27 mouse cellular contexts compared by ENCODE assay signal in genomic region chr17:81546525-81546924, GRCm38 (mm10).
DNase-seq lines count a peak whose midpoint lies in the region; ATAC-seq and TF ChIP-seq lines count a peak whose summit lies in the region.
"Had no signal": no experiment of that assay in that cellular context is flagged by ENCODE, and none has a peak within 500 bp of the region (broad histone marks: within the 10 kb centered on the region; RNA-seq: fewer than 3 reads in every experiment).

No protein-coding gene starts in this region.

- DNase-seq in embryonic facial prominence, embryonic 10.5 days (ENCODE audit: low spot score), result no peak
- no peak for DNase-seq in kidney, adult 18-20 months
- peak; percentile 31 for DNase-seq in lung, embryonic 14.5 days
- no peak for DNase-seq in lung, postnatal 14 days
- peak; percentile 59 for DNase-seq in embryonic facial prominence, embryonic 14.5 days (ENCODE audit: low spot score)
- DNase-seq: adrenal gland, adult 8-10 months; cerebellum, adult 18-20 months; cerebellum, postnatal 14 days; heart, postnatal 36 days; left cerebral cortex, postnatal 4 days; lung, postnatal 4 days; midbrain, embryonic 14.5 days; right cerebral cortex, adult 18-20 months; right cerebral cortex, postnatal 4 days; thymus, adult 18-20 months; thymus, postnatal 36 days had no signal

- H3K27me3 ChIP-seq in embryonic facial prominence, embryonic 13.5 days, result no peaks in the 10 kb centered on the region
- H3K27me3 ChIP-seq in embryonic facial prominence, embryonic 10.5 days (replicated peaks; ENCODE audit: low read depth, poor library complexity, severe bottlenecking), result no peaks in the 10 kb centered on the region
- H3K27me3 ChIP-seq in kidney, embryonic 15.5 days, result no peaks in the 10 kb centered on the region
- H3K27me3 ChIP-seq in lung, embryonic 14.5 days (ENCODE audit: insufficient read depth, low read length), result no peaks in the 10 kb centered on the region
- H3K27me3 ChIP-seq in embryonic facial prominence, embryonic 14.5 days (replicated peaks; ENCODE audit: control insufficient read depth, insufficient read depth, low read length), result no peaks in the 10 kb centered on the region
- H3K27me3 ChIP-seq: embryonic facial prominence, embryonic 12.5 days; forebrain, embryonic 13.5 days; limb, embryonic 15.5 days; stomach, embryonic 15.5 days had no signal

- no peaks in the 10 kb centered on the region for H3K4me1 ChIP-seq in embryonic facial prominence, embryonic 13.5 days
- peaks cover 8% of the 10 kb centered on the region for H3K4me1 ChIP-seq in embryonic facial prominence, embryonic 10.5 days
- peaks cover 16% of the 10 kb centered on the region for H3K4me1 ChIP-seq in kidney, embryonic 15.5 days
- peaks cover 7% of the 10 kb centered on the region; the same call in 1 of the 2 replicates for H3K4me1 ChIP-seq in lung, embryonic 14.5 days (ENCODE audit: insufficient read depth)
- 0 out of 2 replicates have a peak, but pooled peaks cover 3% of the 10 kb centered on the region for H3K4me1 ChIP-seq in embryonic facial prominence, embryonic 14.5 days (ENCODE audit: control insufficient read depth, insufficient read depth, low read length)
- H3K4me1 ChIP-seq: forebrain, embryonic 13.5 days; stomach, embryonic 15.5 days had no signal

- H3K9ac ChIP-seq in embryonic facial prominence, embryonic 13.5 days, result no peak overlapping the region
- no peak overlapping the region for H3K9ac ChIP-seq in kidney, embryonic 15.5 days
- no peak overlapping the region for H3K9ac ChIP-seq in lung, embryonic 14.5 days
- no peak overlapping the region for H3K9ac ChIP-seq in embryonic facial prominence, embryonic 14.5 days (ENCODE audit: low read depth, low read length)
- H3K9ac ChIP-seq: embryonic facial prominence, embryonic 12.5 days; forebrain, embryonic 13.5 days; hindbrain, embryonic 14.5 days; limb, embryonic 15.5 days; liver, embryonic 14.5 days; stomach, embryonic 15.5 days had no signal

- H3K4me3 ChIP-seq in embryonic facial prominence, embryonic 13.5 days, result no peak overlapping the region
- no peak overlapping the region for H3K4me3 ChIP-seq in embryonic facial prominence, embryonic 10.5 days
- H3K4me3 ChIP-seq in kidney, embryonic 15.5 days (replicated peaks), result no peak overlapping the region
- no peak overlapping the region for H3K4me3 ChIP-seq in lung, embryonic 14.5 days (ENCODE audit: low read depth, low read length)
- H3K4me3 ChIP-seq in embryonic facial prominence, embryonic 14.5 days (ENCODE audit: low read depth, low read length), result no peak overlapping the region
- H3K4me3 ChIP-seq: embryonic facial prominence, embryonic 12.5 days; forebrain, embryonic 13.5 days; heart, embryonic 10.5 days; limb, embryonic 15.5 days; stomach, embryonic 15.5 days had no signal

- H3K4me2 ChIP-seq in embryonic facial prominence, embryonic 13.5 days, result no peak overlapping the region
- H3K4me2 ChIP-seq in kidney, embryonic 15.5 days, result no peak overlapping the region
- H3K4me2 ChIP-seq in lung, embryonic 14.5 days, result no peak overlapping the region
- H3K4me2 ChIP-seq in embryonic facial prominence, embryonic 14.5 days (ENCODE audit: low read depth, low read length), result no peak overlapping the region
- H3K4me2 ChIP-seq: embryonic facial prominence, embryonic 12.5 days; forebrain, embryonic 13.5 days; hindbrain, embryonic 14.5 days; limb, embryonic 15.5 days; stomach, embryonic 15.5 days had no signal

- H3K27ac ChIP-seq in embryonic facial prominence, embryonic 13.5 days, result no peak overlapping the region
- no peak overlapping the region for H3K27ac ChIP-seq in embryonic facial prominence, embryonic 10.5 days (replicated peaks)
- peak overlapping the region; percentile 28; the same call in 1 of the 2 replicates for H3K27ac ChIP-seq in kidney, embryonic 15.5 days
- no peak overlapping the region for H3K27ac ChIP-seq in lung, embryonic 14.5 days (ENCODE audit: low read depth)
- no peak overlapping the region for H3K27ac ChIP-seq in embryonic facial prominence, embryonic 14.5 days (replicated peaks; ENCODE audit: low read depth, low read length)
- H3K27ac ChIP-seq: embryonic facial prominence, embryonic 12.5 days; forebrain, embryonic 13.5 days; heart, embryonic 10.5 days; hindbrain, embryonic 14.5 days; limb, embryonic 15.5 days; liver, embryonic 14.5 days; stomach, embryonic 15.5 days had no signal

- 0 out of 2 replicates have a peak, but pooled peaks have one; percentile 20 for ATAC-seq in embryonic facial prominence, embryonic 13.5 days (ENCODE audit: insufficient number of reproducible peaks, insufficient read depth, low FRiP score, low TSS enrichment, low read depth)
- peak; percentile 57; the same call in 1 of the 2 replicates for ATAC-seq in kidney, embryonic 15.5 days (replicated peaks; ENCODE audit: low FRiP score)
- ATAC-seq in lung, embryonic 14.5 days (ENCODE audit: insufficient read depth), result peak; percentile 45
- ATAC-seq in embryonic facial prominence, embryonic 14.5 days (ENCODE audit: low read depth), result peak; percentile 53; the same call in 1 of the 2 replicates
- ATAC-seq: activated CD4-positive, CD25-positive, alpha-beta regulatory T cell, adult 4 months; forebrain, embryonic 13.5 days; inflammation-experienced regulatory T-cells, adult 6 months had no signal

- no peak for TF ChIP-seq CTCF in lung, embryonic 14.5 days (IDR thresholded peaks at IDR 0.05; ENCODE audit: low read depth)

- WGBS in embryonic facial prominence, embryonic 13.5 days, result 70% methylated on average over 6 of the region's 6 CpGs
- 83% methylated on average over 6 of the region's 6 CpGs for WGBS in embryonic facial prominence, embryonic 10.5 days
- 55% methylated on average over 6 of the region's 6 CpGs for WGBS in kidney, embryonic 15.5 days
- WGBS in lung, embryonic 14.5 days, result 68% methylated on average over 6 of the region's 6 CpGs
- 74% methylated on average over 6 of the region's 6 CpGs for WGBS in embryonic facial prominence, embryonic 14.5 days

- H3K36me3 ChIP-seq in embryonic facial prominence, embryonic 13.5 days, result no peaks in the 10 kb centered on the region
- H3K36me3 ChIP-seq in embryonic facial prominence, embryonic 10.5 days (replicated peaks), result no peaks in the 10 kb centered on the region
- H3K36me3 ChIP-seq in kidney, embryonic 15.5 days, result no peaks in the 10 kb centered on the region
- no peaks in the 10 kb centered on the region for H3K36me3 ChIP-seq in lung, embryonic 14.5 days (ENCODE audit: insufficient read depth)
- H3K36me3 ChIP-seq in embryonic facial prominence, embryonic 14.5 days (ENCODE audit: control insufficient read depth, insufficient read depth, low read length), result no peaks in the 10 kb centered on the region
- H3K36me3 ChIP-seq: embryonic facial prominence, embryonic 12.5 days; heart, embryonic 10.5 days; limb, embryonic 15.5 days; stomach, embryonic 15.5 days had no signal

- H3K9me3 ChIP-seq in embryonic facial prominence, embryonic 13.5 days, result no peaks in the 10 kb centered on the region
- H3K9me3 ChIP-seq in embryonic facial prominence, embryonic 10.5 days, result no peaks in the 10 kb centered on the region
- no peaks in the 10 kb centered on the region for H3K9me3 ChIP-seq in kidney, embryonic 15.5 days (replicated peaks)
- no peaks in the 10 kb centered on the region for H3K9me3 ChIP-seq in lung, embryonic 14.5 days (ENCODE audit: low read depth, low read length)
- H3K9me3 ChIP-seq in embryonic facial prominence, embryonic 14.5 days (ENCODE audit: control insufficient read depth, low read length), result no peaks in the 10 kb centered on the region
- H3K9me3 ChIP-seq: embryonic facial prominence, embryonic 12.5 days; forebrain, embryonic 13.5 days; heart, embryonic 10.5 days; limb, embryonic 15.5 days; stomach, embryonic 15.5 days had no signal

Comparison
In these comparisons a context has a peak if more than half of its experiments do, and no peak if none do; other contexts are left out.
1. DNase-seq: peak in lung, embryonic 14.5 days (single experiment) and embryonic facial prominence, embryonic 14.5 days (single experiment); none in embryonic facial prominence, embryonic 10.5 days (single experiment), kidney, adult 18-20 months (single experiment) and lung, postnatal 14 days (single experiment).
2. Peak in every context shown above with its lines, with median percentiles within 50 percentile points of each other: ATAC-seq.